Mouse (Mus musculus) CH12.LX (cell line): Measurements from ENCODE around the gene Lrrc41.

ENCODE experiments used
- CTCF ChIP-seq, 2 experiments: IDR thresholded peaks in 1 of 2; conservative IDR thresholded peaks in 1 of 2; 2 replicates each; pipeline ENCODE4 v1.5.1; 2011 to 2012; ENCODE audit warnings: low read depth in 2 of 2, low read length in 2 of 2, improper control_type of control experiment in 1 of 2, inconsistent platforms in 1 of 2, mild to moderate bottlenecking in 1 of 2, moderate library complexity in 1 of 2
- EP300 ChIP-seq: IDR thresholded peaks from 2 replicates; pipeline ENCODE4 v1.6.1; 2011; ENCODE audit warnings: low read length, improper control_type of control experiment
- JUN ChIP-seq: IDR thresholded peaks from 2 replicates; pipeline ENCODE4 v1.6.1; 2011; ENCODE audit warnings: low read depth, mild to moderate bottlenecking, low read length, improper control_type of control experiment, moderate library complexity; ENCODE audit not compliant: insufficient read depth
- MYC ChIP-seq: IDR thresholded peaks from 2 replicates; pipeline ENCODE4 v1.6.1; 2011; ENCODE audit warnings: low read depth, mild to moderate bottlenecking, improper control_type of control experiment, low read length
- POLR2A ChIP-seq: IDR thresholded peaks from 2 replicates; pipeline ENCODE4 v1.6.1; 2011; ENCODE audit warnings: low read depth, mild to moderate bottlenecking, improper control_type of control experiment, low read length
- RAD21 ChIP-seq: IDR thresholded peaks from 2 replicates; pipeline ENCODE4 v1.6.1; 2011; ENCODE audit warnings: low read depth, mild to moderate bottlenecking, low read length, improper control_type of control experiment, moderate library complexity
- ZKSCAN1 ChIP-seq: IDR thresholded peaks from 2 replicates; pipeline ENCODE4 v1.6.1; 2012; ENCODE audit warnings: low read depth, inconsistent platforms, low read length, improper control_type of control experiment, borderline replicate concordance

DNA sequence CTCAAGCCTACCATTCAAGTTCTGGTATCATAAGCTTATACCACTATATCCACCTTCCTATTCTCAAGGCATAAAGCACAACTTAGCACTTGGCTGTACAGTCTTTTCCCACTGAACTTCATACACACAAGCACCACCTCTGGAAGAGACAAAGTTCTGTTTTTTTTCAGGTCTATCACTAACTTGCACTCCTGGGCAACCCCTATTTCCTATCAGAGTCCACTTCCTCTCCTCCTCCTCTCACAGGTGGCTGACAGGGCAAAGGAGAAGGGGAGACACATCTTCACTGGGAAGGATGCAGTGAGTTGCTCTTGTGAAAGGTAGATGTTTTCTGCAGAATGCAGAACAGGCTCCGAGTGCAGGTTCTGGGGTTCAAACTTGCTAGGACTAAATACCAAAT lies 27.4 kb upstream of the Lrrc41 start:
- TF ChIP-seq CTCF (conservative IDR thresholded peaks at IDR 0.05 in 1 of 2, IDR thresholded peaks at IDR 0.05 in 1 of 2; ENCODE audit: low read depth in 2 of 2, low read length in 2 of 2): no peak
- TF ChIP-seq RAD21: no peak
- TF ChIP-seq JUN: no peak
- no peak for TF ChIP-seq POLR2A
- no peak for TF ChIP-seq EP300
- TF ChIP-seq MYC: no peak
- TF ChIP-seq ZKSCAN1: no peak
